Mouse (Mus musculus): ENCODE measurements at regions not wholly inside any gene's neighbourhood (a gene's known extent, or its start where the extent isn't known, plus 50 kb on each side); places are given as distances from the start of the nearest gene placed in this dataset.

DNA sequence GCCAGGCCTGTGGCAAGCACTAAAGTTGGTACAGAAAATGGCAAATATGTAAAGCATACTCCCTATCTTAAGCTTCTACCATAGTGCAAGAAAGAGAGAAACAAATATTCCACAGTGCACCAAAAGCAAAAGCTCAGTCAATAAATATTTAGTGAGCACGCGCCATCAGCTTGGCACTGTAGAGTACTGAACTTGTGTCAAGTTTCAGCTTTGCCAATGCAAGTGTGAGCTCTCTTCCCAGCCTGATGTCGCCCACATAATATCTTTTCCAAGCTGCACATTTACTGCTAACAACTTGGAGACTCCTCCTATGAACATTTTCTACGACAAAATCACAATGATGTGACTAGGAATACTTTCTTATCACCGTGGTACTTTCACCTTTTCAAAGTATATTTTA, 190.8 kb upstream of the Rora start:
- H3K4me2 ChIP-seq (ENCODE audit: low read depth), result no peak overlapping the region
- H3K4me1 ChIP-seq (replicated peaks; ENCODE audit: control insufficient read depth in 2 of 2, insufficient read depth in 2 of 2, low read length in 1 of 2), result no peaks in the 10 kb centered on the region
- ATAC-seq (ENCODE audit: insufficient read depth) (no peak), DNase-seq (ENCODE audit: low read depth in 3 of 3, low spot score in 3 of 3) (no peak)
- no peaks in the 10 kb centered on the region for H3K9me3 ChIP-seq (ENCODE audit: control insufficient read depth, low read length)
- H3K27me3 ChIP-seq (ENCODE audit: control insufficient read depth, insufficient read depth, low read length), result no peaks in the 10 kb centered on the region
- TF ChIP-seq CTCF (IDR thresholded peaks at IDR 0.05; ENCODE audit: low read depth) (no peak), EP300 (IDR thresholded peaks at IDR 0.05; ENCODE audit: low read depth) (no peak)
- no peaks in the 10 kb centered on the region for H3K36me3 ChIP-seq (replicated peaks; ENCODE audit: control insufficient read depth, insufficient read depth, low read depth)
- no peak overlapping the region for H3K4me3 ChIP-seq (ENCODE audit: insufficient read depth in 1 of 2, low read depth in 2 of 2, low read length in 2 of 2)
- no peak overlapping the region for H3K9ac ChIP-seq (replicated peaks)
- H3K27ac ChIP-seq, result no peak overlapping the region
- WGBS (ENCODE audit: insufficient replicate concordance), result 67% methylated on average over 5 of the region's 5 CpGs

DNA sequence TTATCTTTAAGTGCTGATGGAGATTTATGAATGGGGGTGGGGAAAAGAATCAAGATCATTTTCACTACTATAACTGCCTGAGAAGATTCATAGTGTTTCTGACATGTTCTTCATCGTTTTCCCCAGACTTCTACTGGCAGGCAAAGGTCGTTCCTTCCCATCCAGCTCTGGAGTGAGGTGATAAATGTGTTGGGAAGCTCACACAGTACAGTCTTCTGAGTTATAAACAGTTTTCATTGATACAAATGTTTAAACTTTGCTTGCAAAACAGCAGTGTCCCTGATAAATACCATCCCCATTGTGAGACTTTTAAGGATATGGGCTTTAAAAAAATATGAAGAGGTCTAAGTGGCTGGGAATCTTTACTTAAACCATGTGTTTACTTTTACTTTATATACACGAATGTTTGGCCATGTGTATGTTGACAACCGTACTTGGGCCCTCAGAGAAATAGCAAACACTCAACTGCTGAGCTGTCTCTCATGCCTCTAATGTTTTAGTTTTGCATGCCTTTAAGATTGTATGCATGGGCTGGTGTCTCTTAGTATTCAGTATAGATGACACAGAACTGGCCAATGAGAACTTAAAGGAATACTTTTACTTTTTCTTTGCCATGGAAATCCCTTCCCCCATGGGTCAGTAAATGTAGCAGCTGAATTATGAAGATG, 189.8 kb upstream of the Rora start:
- 42% methylated on average over 4 of the region's 4 CpGs for WGBS (ENCODE audit: insufficient replicate concordance)
- Histone ChIP-seq H3K9me3 (ENCODE audit: control insufficient read depth, low read length) (no peaks in the 10 kb centered on the region), H3K27me3 (ENCODE audit: control insufficient read depth, insufficient read depth, low read length) (no peaks in the 10 kb centered on the region), H3K36me3 (replicated peaks; ENCODE audit: control insufficient read depth, insufficient read depth, low read depth) (no peaks in the 10 kb centered on the region), H3K4me1 (replicated peaks; ENCODE audit: control insufficient read depth in 2 of 2, insufficient read depth in 2 of 2, low read length in 1 of 2) (no peaks in the 10 kb centered on the region), H3K9ac (replicated peaks) (no peak overlapping the region), H3K27ac (no peak overlapping the region), H3K4me2 (ENCODE audit: low read depth) (no peak overlapping the region), H3K4me3 (ENCODE audit: insufficient read depth in 1 of 2, low read depth in 2 of 2, low read length in 2 of 2) (no peak overlapping the region)
- DNase-seq (ENCODE audit: low read depth in 3 of 3, low spot score in 3 of 3) (no peak), ATAC-seq (ENCODE audit: insufficient read depth) (no peak)
- no peak for TF ChIP-seq EP300 (IDR thresholded peaks at IDR 0.05; ENCODE audit: low read depth)

DNA sequence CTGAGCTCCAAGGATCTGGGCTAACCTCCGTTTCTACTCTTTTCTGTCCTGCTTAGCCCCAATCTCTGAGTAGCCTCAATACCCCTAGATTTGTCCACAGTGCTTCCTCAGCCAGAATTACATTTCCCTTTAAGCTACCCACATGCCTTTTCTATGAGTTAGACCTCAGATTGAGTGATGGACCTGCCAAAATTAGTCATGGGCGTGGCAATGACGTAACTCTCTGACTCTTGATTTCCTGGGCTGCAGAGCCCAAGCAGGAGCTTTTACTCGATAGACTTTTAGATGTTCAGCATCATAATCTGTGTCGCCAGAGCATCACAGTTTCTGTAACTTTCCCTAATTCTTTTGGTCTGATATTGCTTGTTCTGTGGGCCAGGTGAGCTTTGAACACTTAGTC, 186.9 kb upstream of the Rora start:
- Histone ChIP-seq H3K27ac (no peak overlapping the region), H3K9me3 (ENCODE audit: control insufficient read depth, low read length) (no peaks in the 10 kb centered on the region), H3K4me1 (replicated peaks; ENCODE audit: control insufficient read depth in 2 of 2, insufficient read depth in 2 of 2, low read length in 1 of 2) (no peaks in the 10 kb centered on the region), H3K27me3 (ENCODE audit: control insufficient read depth, insufficient read depth, low read length) (no peaks in the 10 kb centered on the region), H3K36me3 (replicated peaks; ENCODE audit: control insufficient read depth, insufficient read depth, low read depth) (no peaks in the 10 kb centered on the region), H3K4me3 (ENCODE audit: insufficient read depth in 1 of 2, low read depth in 2 of 2, low read length in 2 of 2) (no peak overlapping the region), H3K4me2 (ENCODE audit: low read depth) (no peak overlapping the region), H3K9ac (replicated peaks) (no peak overlapping the region)
- 56% methylated on average over 5 of the region's 5 CpGs for WGBS (ENCODE audit: insufficient replicate concordance)
- no peak for ATAC-seq (ENCODE audit: insufficient read depth)
- TF ChIP-seq EP300 (IDR thresholded peaks at IDR 0.05; ENCODE audit: low read depth) (no peak), CTCF (IDR thresholded peaks at IDR 0.05; ENCODE audit: low read depth) (no peak)
- DNase-seq (ENCODE audit: low read depth in 3 of 3, low spot score in 3 of 3), result no peak

DNA sequence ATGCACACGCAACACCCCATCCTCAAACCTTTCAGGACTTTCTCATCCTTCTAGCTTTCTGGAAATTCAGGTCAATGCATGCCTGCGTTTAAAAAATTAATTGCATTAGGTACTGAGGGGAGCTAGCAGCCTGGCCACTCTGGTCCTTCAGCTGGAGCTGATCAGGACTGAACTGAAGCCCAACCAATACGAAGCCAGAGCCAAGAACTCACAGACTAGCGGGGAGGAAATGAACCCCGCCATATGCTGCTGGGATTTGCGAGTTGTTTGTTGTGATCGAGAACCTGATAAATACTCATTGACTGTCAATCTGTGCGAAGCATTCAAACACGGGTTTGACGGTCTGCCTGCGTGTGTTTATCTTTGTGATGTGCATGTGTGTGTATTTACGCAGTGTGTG, 177.2 kb upstream of the Rora start:
- no peaks in the 10 kb centered on the region for H3K27me3 ChIP-seq (ENCODE audit: control insufficient read depth, insufficient read depth, low read length)
- WGBS (ENCODE audit: insufficient replicate concordance), result 72% methylated on average over 12 of the region's 12 CpGs
- no peak overlapping the region for H3K27ac ChIP-seq
- DNase-seq (ENCODE audit: low read depth in 3 of 3, low spot score in 3 of 3), result no peak
- H3K4me2 ChIP-seq (ENCODE audit: low read depth), result no peak overlapping the region
- H3K4me3 ChIP-seq (ENCODE audit: insufficient read depth in 1 of 2, low read depth in 2 of 2, low read length in 2 of 2), result no peak overlapping the region
- H3K9me3 ChIP-seq (ENCODE audit: control insufficient read depth, low read length), result no peaks in the 10 kb centered on the region
- H3K4me1 ChIP-seq (replicated peaks; ENCODE audit: control insufficient read depth in 2 of 2, insufficient read depth in 2 of 2, low read length in 1 of 2), result no peaks in the 10 kb centered on the region
- H3K36me3 ChIP-seq (replicated peaks; ENCODE audit: control insufficient read depth, insufficient read depth, low read depth), result no peaks in the 10 kb centered on the region
- no peak overlapping the region for H3K9ac ChIP-seq (replicated peaks)
- ATAC-seq (ENCODE audit: insufficient read depth), result no peak
- TF ChIP-seq CTCF (IDR thresholded peaks at IDR 0.05; ENCODE audit: low read depth) (no peak), EP300 (IDR thresholded peaks at IDR 0.05; ENCODE audit: low read depth) (no peak)

DNA sequence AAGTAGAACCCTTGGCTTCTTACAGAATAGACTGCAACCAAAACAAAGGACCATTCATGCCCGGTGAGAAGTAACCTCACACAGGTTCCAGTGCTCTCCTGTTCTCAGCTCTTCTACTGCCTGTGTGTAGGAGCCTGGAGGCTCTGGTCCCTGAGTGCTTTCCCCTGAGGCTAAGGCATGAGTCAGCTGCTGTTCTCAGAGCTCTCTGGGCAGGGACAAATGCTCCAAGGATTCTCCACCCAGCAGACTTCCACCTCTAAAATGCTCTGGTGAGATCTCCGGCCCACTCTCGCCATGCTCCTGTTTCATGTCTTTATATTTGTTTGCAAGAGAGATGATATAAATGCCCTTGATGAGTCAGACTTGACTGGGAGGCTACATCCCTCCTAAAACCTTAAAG, 176.1 kb upstream of the Rora start:
- no peak overlapping the region for H3K9ac ChIP-seq (replicated peaks)
- ATAC-seq (ENCODE audit: insufficient read depth) (no peak), DNase-seq (ENCODE audit: low read depth in 3 of 3, low spot score in 3 of 3) (no peak)
- H3K27me3 ChIP-seq (ENCODE audit: control insufficient read depth, insufficient read depth, low read length), result no peaks in the 10 kb centered on the region
- H3K9me3 ChIP-seq (ENCODE audit: control insufficient read depth, low read length), result no peaks in the 10 kb centered on the region
- H3K4me3 ChIP-seq (ENCODE audit: insufficient read depth in 1 of 2, low read depth in 2 of 2, low read length in 2 of 2), result no peak overlapping the region
- no peaks in the 10 kb centered on the region for H3K36me3 ChIP-seq (replicated peaks; ENCODE audit: control insufficient read depth, insufficient read depth, low read depth)
- no peaks in the 10 kb centered on the region for H3K4me1 ChIP-seq (replicated peaks; ENCODE audit: control insufficient read depth in 2 of 2, insufficient read depth in 2 of 2, low read length in 1 of 2)
- no peak overlapping the region for H3K27ac ChIP-seq
- no peak overlapping the region for H3K4me2 ChIP-seq (ENCODE audit: low read depth)
- no peak for TF ChIP-seq CTCF (IDR thresholded peaks at IDR 0.05; ENCODE audit: low read depth)
- TF ChIP-seq EP300 (IDR thresholded peaks at IDR 0.05; ENCODE audit: low read depth), result no peak
- WGBS (ENCODE audit: insufficient replicate concordance), result 60% methylated on average over 3 of the region's 3 CpGs

Data from liver, embryonic 14.5 days (tissue).